Mouse (Mus musculus) liver, embryonic 16.5 days (tissue): ENCODE data around the gene Dpysl5. TPM values are rescaled to one million over a fixed set of nuclear protein-coding genes. Genes with fewer than 3 reads are reported as not detected.
A peak's percentile ranks its signal among the peaks of the same experiment; 100 is the strongest.

Source experiments
- ATAC-seq: fragments of 200-750 bp; cut with Nextera tagmentation; 2 replicates; pipeline ENCODE4 v1.8.0; 2017; ENCODE audit warnings: low read depth, mild to moderate bottlenecking, moderate number of reproducible peaks, moderate library complexity
- H3K27ac ChIP-seq: fragments of 300-500 bp; sonication (generic); 2 replicates; pipeline ENCODE4 v1.5.1; 2014; ENCODE audit warnings: mild to moderate bottlenecking, low read length
- H3K27me3 ChIP-seq: fragments of 300-500 bp; sonication (generic); 2 replicates; pipeline ENCODE4 v1.6.1; 2014; ENCODE audit warnings: low read depth, low read length, mixed read lengths; ENCODE audit not compliant: control insufficient read depth, insufficient read depth
- H3K36me3 ChIP-seq: fragments of 300-500 bp; sonication (generic); 2 replicates; pipeline ENCODE4 v1.6.1; 2014; ENCODE audit warnings: mild to moderate bottlenecking; ENCODE audit not compliant: control insufficient read depth, insufficient read depth
- H3K4me1 ChIP-seq: fragments of 300-500 bp; sonication (generic); 2 replicates; pipeline ENCODE4 v1.6.1; 2014; ENCODE audit warnings: low read depth, low read length, mixed read lengths; ENCODE audit not compliant: control insufficient read depth
- H3K4me2 ChIP-seq: fragments of 300-500 bp; sonication (generic); 2 replicates; pipeline ENCODE4 v1.6.1; 2014; ENCODE audit warnings: low read depth, low read length, mixed read lengths
- H3K4me3 ChIP-seq: fragments of 300-500 bp; sonication (generic); 2 replicates; pipeline ENCODE4 v1.5.1; 2014; ENCODE audit warnings: low read depth, mild to moderate bottlenecking, low read length
- H3K9ac ChIP-seq: fragments of 300-500 bp; sonication (generic); 2 replicates; pipeline ENCODE4 v1.6.1; 2014; ENCODE audit warnings: low read depth, low read length
- H3K9me3 ChIP-seq: fragments of 300-500 bp; sonication (generic); replicated peaks from 2 replicates; pipeline ENCODE4 v1.6.1; 2016; ENCODE audit warnings: low read length; ENCODE audit not compliant: control insufficient read depth
- whole genome bisulfite sequencing: fragments of 180-500 bp; shearing (Covaris S2); extraction: QIAGEN DNeasy Blood & Tissue Kit; methylation state at CpG from one replicate; pipeline ENCODE4 v1.1.7; 2014; ENCODE audit not compliant: insufficient replicate concordance; 5-methylcytosine and 5-hydroxymethylcytosine counted together
- polyA plus RNA-seq: library from polyadenylated mRNA; unstranded; fragments of >200 nt; fragmentation: Nextera tagmentation; extraction: Ambion mirVana; gene quantifications from 2 replicates; pipeline ENCODE4 v1.2.1, GENCODE M21; 2015

Dpysl5 gene
- polyA plus RNA-seq, 1 experiment from 2014 or later, result 0.32 TPM

- Histone ChIP-seq H3K4me3 (no peak overlapping the region), H3K4me1 (no peaks in the 10 kb centered on the region), H3K27me3 (no peaks in the 10 kb centered on the region), H3K27ac (no peak overlapping the region), H3K9me3 (no peaks in the 10 kb centered on the region), H3K9ac (no peak overlapping the region), H3K4me2 (no peak overlapping the region), H3K36me3 (no peaks in the 10 kb centered on the region)
- no peak for ATAC-seq
- WGBS, result 32% methylated on average over 10 of the region's 10 CpGs
Observed at GRCm38 (mm10) chr5:30738127-30738828, 26.9 kb downstream of the Dpysl5 start.

- Histone ChIP-seq H3K27me3 (no peaks in the 10 kb centered on the region), H3K4me3 (no peak overlapping the region), H3K9ac (no peak overlapping the region), H3K36me3 (no peaks in the 10 kb centered on the region), H3K27ac (no peak overlapping the region), H3K4me1 (no peaks in the 10 kb centered on the region), H3K4me2 (no peak overlapping the region), H3K9me3 (no peaks in the 10 kb centered on the region)
- no peak for ATAC-seq
- WGBS, result 57% methylated on average over 8 of the region's 8 CpGs
Observed at GRCm38 (mm10) chr5:30739595-30739994, 28.2 kb downstream of the Dpysl5 start.

- Histone ChIP-seq H3K4me1 (no peaks in the 10 kb centered on the region; the same call in 1 of the 2 replicates), H3K27me3 (no peaks in the 10 kb centered on the region), H3K9me3 (no peaks in the 10 kb centered on the region), H3K4me3 (no peak overlapping the region), H3K9ac (no peak overlapping the region), H3K36me3 (no peaks in the 10 kb centered on the region), H3K27ac (no peak overlapping the region), H3K4me2 (no peak overlapping the region)
- peak; percentile 77 for ATAC-seq
- WGBS, result 48% methylated on average over 12 of the region's 12 CpGs
Observed at GRCm38 (mm10) chr5:30749582-30750311, 38.4 kb downstream of the Dpysl5 start.

GRCm38 (mm10) chr5:30751071-30751470 lies 39.7 kb downstream of the Dpysl5 start:
- Histone ChIP-seq H3K36me3 (no peaks in the 10 kb centered on the region), H3K9ac (no peak overlapping the region), H3K27me3 (no peaks in the 10 kb centered on the region), H3K4me1 (no peaks in the 10 kb centered on the region; the same call in 1 of the 2 replicates), H3K27ac (no peak overlapping the region), H3K4me3 (no peak overlapping the region), H3K4me2 (no peak overlapping the region), H3K9me3 (no peaks in the 10 kb centered on the region)
- no peak for ATAC-seq
- 57% methylated on average over 5 of the region's 5 CpGs for WGBS

GRCm38 (mm10) chr5:30753128-30753527 lies 41.8 kb downstream of the Dpysl5 start:
- no peaks in the 10 kb centered on the region for H3K9me3 ChIP-seq
- H3K27ac ChIP-seq, result no peak overlapping the region
- H3K4me1 ChIP-seq, result no peaks in the 10 kb centered on the region; the same call in 1 of the 2 replicates
- no peak for ATAC-seq
- H3K27me3 ChIP-seq, result no peaks in the 10 kb centered on the region
- H3K9ac ChIP-seq, result no peak overlapping the region
- 51% methylated on average over 4 of the region's 4 CpGs for WGBS
- no peaks in the 10 kb centered on the region for H3K36me3 ChIP-seq
- no peak overlapping the region for H3K4me3 ChIP-seq
- H3K4me2 ChIP-seq, result no peak overlapping the region

GRCm38 (mm10) chr5:30755215-30755614 lies 43.9 kb downstream of the Dpysl5 start:
- Histone ChIP-seq H3K27me3 (no peaks in the 10 kb centered on the region), H3K36me3 (no peaks in the 10 kb centered on the region), H3K4me1 (no peaks in the 10 kb centered on the region), H3K9ac (no peak overlapping the region), H3K9me3 (no peaks in the 10 kb centered on the region), H3K4me2 (no peak overlapping the region), H3K27ac (no peak overlapping the region), H3K4me3 (no peak overlapping the region)
- ATAC-seq, result no peak
- 34% methylated on average over 5 of the region's 5 CpGs for WGBS

- H3K4me1 ChIP-seq, result no peaks in the 10 kb centered on the region
- no peaks in the 10 kb centered on the region for H3K36me3 ChIP-seq
- H3K9ac ChIP-seq, result no peak overlapping the region
- 70% methylated on average over 14 of the region's 14 CpGs for WGBS
- no peak for ATAC-seq
- no peak overlapping the region for H3K27ac ChIP-seq
- H3K4me2 ChIP-seq, result no peak overlapping the region
- H3K4me3 ChIP-seq, result no peak overlapping the region
- no peaks in the 10 kb centered on the region for H3K27me3 ChIP-seq
- H3K9me3 ChIP-seq, result no peaks in the 10 kb centered on the region
Observed at GRCm38 (mm10) chr5:30762815-30763510, 51.6 kb downstream of the Dpysl5 start.

- no peak overlapping the region for H3K4me2 ChIP-seq
- ATAC-seq, result no peak
- no peak overlapping the region for H3K4me3 ChIP-seq
- 67% methylated on average over 5 of the region's 5 CpGs for WGBS
- H3K36me3 ChIP-seq, result no peaks in the 10 kb centered on the region
- H3K9ac ChIP-seq, result no peak overlapping the region
- no peaks in the 10 kb centered on the region for H3K27me3 ChIP-seq
- H3K27ac ChIP-seq, result no peak overlapping the region
- no peaks in the 10 kb centered on the region for H3K9me3 ChIP-seq
- no peaks in the 10 kb centered on the region for H3K4me1 ChIP-seq
Observed at GRCm38 (mm10) chr5:30763511-30763830, 52.1 kb downstream of the Dpysl5 start.
